Mouse (Mus musculus) heart, postnatal 0 days (tissue): Measurements from ENCODE around the gene Ykt6. TPM values are rescaled to one million over a fixed set of nuclear protein-coding genes. Genes with fewer than 3 reads are reported as not detected.

Experiments used
- ATAC-seq: fragments of 200-750 bp; cut with Nextera tagmentation; 2 replicates; pipeline ENCODE4 v1.8.0; 2017; ENCODE audit warnings: low read depth, moderate number of reproducible peaks, moderate library complexity; ENCODE audit not compliant: insufficient read depth
- DNase-seq: peaks from one replicate; pipeline ENCODE4 v3.0.0-alpha.2; 2016; ENCODE audit warnings: low spot score
- H3K27ac ChIP-seq: fragments of 300-500 bp; sonication (generic); 2 replicates; pipeline ENCODE4 v1.5.1; 2014; ENCODE audit warnings: low read depth, mild to moderate bottlenecking
- H3K27me3 ChIP-seq: fragments of 300-500 bp; sonication (generic); 2 replicates; pipeline ENCODE4 v1.6.1; 2014; ENCODE audit warnings: low read length, mixed read lengths; ENCODE audit not compliant: control insufficient read depth, insufficient read depth
- H3K36me3 ChIP-seq: fragments of 300-500 bp; sonication (generic); replicated peaks from 2 replicates; pipeline ENCODE4 v1.6.1; 2014; ENCODE audit warnings: low read length, mixed read lengths; ENCODE audit not compliant: control insufficient read depth, insufficient read depth
- H3K4me1 ChIP-seq: fragments of 300-500 bp; sonication (generic); 2 replicates; pipeline ENCODE4 v1.6.1; 2014; ENCODE audit warnings: antibody characterized with exemption; ENCODE audit not compliant: control insufficient read depth, insufficient read depth
- H3K4me2 ChIP-seq: fragments of 300-500 bp; sonication (generic); 2 replicates; pipeline ENCODE4 v1.6.1; 2014; ENCODE audit warnings: low read depth, mild to moderate bottlenecking, low read length, moderate library complexity
- H3K4me3 ChIP-seq: fragments of 300-500 bp; sonication (generic); 2 replicates; pipeline ENCODE4 v1.5.1; 2014; ENCODE audit warnings: low read depth, low read length
- H3K9ac ChIP-seq: fragments of 300-500 bp; sonication (generic); replicated peaks from 2 replicates; pipeline ENCODE4 v1.6.1; 2014; ENCODE audit warnings: low read depth, low read length, mixed read lengths
- H3K9me3 ChIP-seq: fragments of 300-500 bp; sonication (generic); replicated peaks from 2 replicates; pipeline ENCODE4 v1.6.1; 2016; ENCODE audit warnings: low read length; ENCODE audit not compliant: control insufficient read depth
- CTCF ChIP-seq: IDR thresholded peaks from 2 replicates; pipeline ENCODE4 v1.5.1; 2016; ENCODE audit warnings: antibody characterized with exemption, control low read depth, low read depth
- EP300 ChIP-seq: IDR thresholded peaks from 2 replicates; pipeline ENCODE4 v1.6.1; 2016; ENCODE audit warnings: antibody characterized with exemption, low read depth
- WGBS: fragments of 180-500 bp; shearing (Covaris S2); extraction: QIAGEN DNeasy Blood & Tissue Kit; methylation state at CpG from one replicate; pipeline ENCODE4 v1.1.7; 2014; 5-methylcytosine and 5-hydroxymethylcytosine counted together
- polyA plus RNA-seq: library from polyadenylated mRNA; unstranded; fragments of >200 nt; fragmentation: Nextera tagmentation; extraction: Ambion mirVana; gene quantifications from 2 replicates; pipeline ENCODE4 v1.2.1, GENCODE M21; 2015
- total RNA-seq: library from RNA; depleted of rRNA; stranded (reverse); fragments of >200 nt; gene quantifications from 2 replicates; pipeline ENCODE4 v1.2.3, GENCODE M21; 2014; ENCODE audit warnings: low replicate concordance

Ykt6 gene
- total and polyA plus RNA-seq, 2 experiments from 2014 or later, result 37.4 to 55.8 TPM

GRCm38 (mm10) chr11:5995989-5996388 is 40.5 kb downstream of the Ykt6 start:
- ATAC-seq, result peak; percentile 44
- TF ChIP-seq CTCF, result peak; percentile 98
- TF ChIP-seq EP300, result no peak
- H3K4me1 ChIP-seq, result peaks cover 15% of the 10 kb centered on the region
- peak; percentile 80 for DNase-seq
- no peak overlapping the region for H3K9ac ChIP-seq
- H3K27me3 ChIP-seq, result no peaks in the 10 kb centered on the region
- H3K27ac ChIP-seq, result no peak overlapping the region
- no peaks in the 10 kb centered on the region for H3K9me3 ChIP-seq
- H3K4me3 ChIP-seq, result no peak overlapping the region
- no peaks in the 10 kb centered on the region for H3K36me3 ChIP-seq
- H3K4me2 ChIP-seq, result no peak overlapping the region
- WGBS, result 12% methylated on average over 8 of the region's 8 CpGs

- ATAC-seq (no peak), DNase-seq (no peak)
- Histone ChIP-seq H3K27ac (no peak overlapping the region), H3K36me3 (no peaks in the 10 kb centered on the region), H3K27me3 (no peaks in the 10 kb centered on the region), H3K9ac (no peak overlapping the region), H3K4me1 (peaks cover 39% of the 10 kb centered on the region), H3K9me3 (no peaks in the 10 kb centered on the region), H3K4me3 (no peak overlapping the region), H3K4me2 (no peak overlapping the region)
- WGBS, result 100% methylated on average over 2 of the region's 2 CpGs
- TF ChIP-seq EP300, result no peak
- TF ChIP-seq CTCF, result no peak
Measured at GRCm38 (mm10) chr11:5998472-5998871, 43.0 kb downstream of the Ykt6 start.

GRCm38 (mm10) chr11:5999832-6000771 is 44.6 kb downstream of the Ykt6 start:
- Histone ChIP-seq H3K4me1 (peaks cover 42% of the 10 kb centered on the region), H3K9ac (no peak overlapping the region), H3K36me3 (no peaks in the 10 kb centered on the region), H3K9me3 (no peaks in the 10 kb centered on the region), H3K27ac (peak overlapping the region; percentile 92), H3K4me3 (no peak overlapping the region), H3K27me3 (no peaks in the 10 kb centered on the region), H3K4me2 (no peak overlapping the region)
- peak; percentile 95 for ATAC-seq
- DNase-seq, result peak; percentile 96
- TF ChIP-seq CTCF (no peak), EP300 (peak; percentile 88)
- 0% methylated on average over 8 of the region's 8 CpGs for WGBS

- Histone ChIP-seq H3K9me3 (no peaks in the 10 kb centered on the region), H3K4me1 (peaks cover 42% of the 10 kb centered on the region), H3K27ac (peak overlapping the region; percentile 92), H3K4me3 (no peak overlapping the region), H3K9ac (no peak overlapping the region), H3K4me2 (peak overlapping the region; percentile 6; the same call in 1 of the 2 replicates), H3K27me3 (no peaks in the 10 kb centered on the region), H3K36me3 (no peaks in the 10 kb centered on the region)
- no peak for TF ChIP-seq EP300
- TF ChIP-seq CTCF, result no peak
- ATAC-seq (no peak), DNase-seq (no peak)
- WGBS, result 52% methylated on average over 14 of the region's 14 CpGs
Measured at GRCm38 (mm10) chr11:6000961-6001682, 45.6 kb downstream of the Ykt6 start.

- peaks cover 42% of the 10 kb centered on the region for H3K4me1 ChIP-seq
- no peak overlapping the region for H3K9ac ChIP-seq
- H3K9me3 ChIP-seq, result no peaks in the 10 kb centered on the region
- no peak overlapping the region for H3K4me2 ChIP-seq
- no peak for DNase-seq
- peak overlapping the region; percentile 92 for H3K27ac ChIP-seq
- WGBS, result 54% methylated on average over 9 of the region's 9 CpGs
- H3K27me3 ChIP-seq, result no peaks in the 10 kb centered on the region
- H3K4me3 ChIP-seq, result no peak overlapping the region
- ATAC-seq, result no peak
- TF ChIP-seq CTCF, result no peak
- TF ChIP-seq EP300, result no peak
- no peaks in the 10 kb centered on the region for H3K36me3 ChIP-seq
Measured at GRCm38 (mm10) chr11:6001981-6002649, 46.6 kb downstream of the Ykt6 start.
